Mouse (Mus musculus) ES-E14 (cell line): ENCODE results near the gene Rictor. TPM values are rescaled to one million over a fixed set of nuclear protein-coding genes. Genes with fewer than 3 reads are reported as not detected.

Experiments used
- DNase-seq: peaks from one replicate; pipeline ENCODE4 v3.0.0-alpha.2; 2013; ENCODE audit warnings: low read depth, low spot score
- H3K27ac ChIP-seq: 2 replicates; pipeline ENCODE4 v1.5.1; 2012; ENCODE audit warnings: low read depth, mild to moderate bottlenecking, low read length, moderate library complexity, mixed read lengths; ENCODE audit not compliant: poor library complexity, insufficient read depth, severe bottlenecking
- H3K36me3 ChIP-seq: 2 replicates; pipeline ENCODE4 v1.6.1; 2012; ENCODE audit warnings: mild to moderate bottlenecking, low read length, moderate library complexity, mixed read lengths; ENCODE audit not compliant: control insufficient read depth, poor library complexity, insufficient read depth, severe bottlenecking
- H3K4me1 ChIP-seq, 2 experiments: fragments of 150-350 bp in 1 of 2; sonication (generic) in 1 of 2; 2 replicates each; pipeline ENCODE4 v1.6.1; 2012; ENCODE audit warnings: low read length in 2 of 2, mild to moderate bottlenecking in 1 of 2, mixed read lengths in 1 of 2; ENCODE audit not compliant: control insufficient read depth in 2 of 2, insufficient read depth in 2 of 2, poor library complexity in 1 of 2
- H3K4me3 ChIP-seq, 2 experiments: fragments of 150-350 bp in 1 of 2; sonication (generic) in 1 of 2; 2 replicates each; pipeline ENCODE4 v1.5.1; 2012; ENCODE audit warnings: low read length in 2 of 2, low read depth in 1 of 2, mild to moderate bottlenecking in 1 of 2, mixed read lengths in 1 of 2; ENCODE audit not compliant: insufficient read depth in 1 of 2, poor library complexity in 1 of 2, severe bottlenecking in 1 of 2
- H3K9ac ChIP-seq: 2 replicates; pipeline ENCODE4 v1.6.1; 2012; ENCODE audit warnings: low read depth, mild to moderate bottlenecking, low read length, mixed read lengths; ENCODE audit not compliant: poor library complexity, insufficient read depth, severe bottlenecking
- H3K9me3 ChIP-seq: fragments of 150-350 bp; sonication (generic); 2 replicates; pipeline ENCODE4 v1.6.1; 2012; ENCODE audit warnings: low read depth, mild to moderate bottlenecking, low read length; ENCODE audit not compliant: control insufficient read depth, insufficient read depth
- CHD2 ChIP-seq: IDR thresholded peaks from 2 replicates; pipeline ENCODE4 v1.6.1; 2014; ENCODE audit warnings: mild to moderate bottlenecking, low read depth, low read length, inconsistent platforms
- HCFC1 ChIP-seq: IDR thresholded peaks from 2 replicates; pipeline ENCODE4 v1.6.1; 2012; ENCODE audit warnings: low read length, inconsistent platforms, borderline replicate concordance; ENCODE audit not compliant: insufficient read depth
- MAFK ChIP-seq: IDR thresholded peaks from 2 replicates; pipeline ENCODE4 v1.6.1; 2014; ENCODE audit warnings: mild to moderate bottlenecking, low read depth, low read length, inconsistent platforms; ENCODE audit not compliant: insufficient read depth
- ZC3H11A ChIP-seq: IDR thresholded peaks from 2 replicates; pipeline ENCODE4 v1.6.1; 2012; ENCODE audit warnings: low read depth, mild to moderate bottlenecking, inconsistent platforms, low read length, borderline replicate concordance
- ZNF384 ChIP-seq: IDR thresholded peaks from 2 replicates; pipeline ENCODE4 v1.6.1; 2012; ENCODE audit warnings: low read depth, low read length, inconsistent platforms
- in situ Hi-C, 2 experiments: fragments of 600-800 bp; cut with MboI; formaldehyde crosslinking; loops; one replicate each; pipeline ENCODE4 v1.15.1; 2025; ENCODE audit warnings: low sequenced_read_pairs in 2 of 2, inconsistent platforms in 1 of 2; ENCODE audit not compliant: unreplicated experiment in 2 of 2
- total RNA-seq: library from RNA; depleted of rRNA; stranded (reverse); fragments of 300-350 nt; gene quantifications from 2 replicates; pipeline ENCODE4 v1.2.3, GENCODE M21; 2012; rRNA removed

Rictor gene
- 29.5 and 32.7 TPM in 2 replicates for total RNA-seq

GRCm38 (mm10) chr15:6707936-6708525 lies at the start of gene Rictor:
Gene Rictor, plus strand, starts transcription at chr15:6708379.
- Histone ChIP-seq H3K9ac (peak within 1 kb of the TSS; percentile 100), H3K27ac (peak within 1 kb of the TSS; percentile 78), H3K36me3 (no peaks in the 10 kb centered on the region), H3K4me3 (peak within 1 kb of the TSS; percentile 98 to 99), H3K4me1 (peaks cover 1 to 3% of the 10 kb centered on the region in 2 experiments; a peak in 1 of 4 replicates), H3K9me3 (no peaks in the 10 kb centered on the region)
- TF ChIP-seq ZNF384 (no peak), CHD2 (peak; percentile 88)
- in situ Hi-C loops, result no loop called here
- peak; percentile 69 for DNase-seq

- in situ Hi-C loops, result no loop called here
- no peak overlapping the region for H3K27ac ChIP-seq
- peak; percentile 38 for DNase-seq
- H3K9ac ChIP-seq, result no peak overlapping the region
- no peaks in the 10 kb centered on the region for H3K36me3 ChIP-seq
- H3K4me3 ChIP-seq, result no peak overlapping the region
- no peaks in the 10 kb centered on the region for H3K9me3 ChIP-seq
- TF ChIP-seq ZC3H11A (no peak), HCFC1 (no peak), ZNF384 (no peak), MAFK (no peak), CHD2 (no peak)
- H3K4me1 ChIP-seq, result peaks cover 6 to 7% of the 10 kb centered on the region in 2 experiments
These were observed 46.2 kb upstream of the Rictor start for GRCm38 (mm10) chr15:6661951-6662350.

- no peaks in the 10 kb centered on the region for H3K36me3 ChIP-seq
- in situ Hi-C loops, result no loop called here
These were observed 44.2 kb upstream of the Rictor start for GRCm38 (mm10) chr15:6663991-6664390.

GRCm38 (mm10) chr15:6666072-6666471 lies 42.1 kb upstream of the Rictor start:
- TF ChIP-seq ZC3H11A (no peak), MAFK (no peak), ZNF384 (no peak)
- DNase-seq, result no peak
- Histone ChIP-seq H3K4me3 (no peak overlapping the region), H3K4me1 (peaks cover 13 to 15% of the 10 kb centered on the region in 2 experiments), H3K9ac (no peak overlapping the region), H3K27ac (no peak overlapping the region), H3K36me3 (no peaks in the 10 kb centered on the region), H3K9me3 (no peaks in the 10 kb centered on the region)
- in situ Hi-C loops, result no loop called here

More at GRCm38 (mm10) chr15:6663991-6664390, 44.2 kb upstream of the Rictor start:
- no peak for DNase-seq
- H3K4me1 ChIP-seq, result peaks cover 11 to 13% of the 10 kb centered on the region in 2 experiments
- no peak overlapping the region for H3K27ac ChIP-seq
- H3K9me3 ChIP-seq, result no peaks in the 10 kb centered on the region
- H3K4me3 ChIP-seq, result no peak overlapping the region
- H3K9ac ChIP-seq, result no peak overlapping the region
- no peak for TF ChIP-seq CHD2
- TF ChIP-seq MAFK, result no peak
- no peak for TF ChIP-seq HCFC1
- no peak for TF ChIP-seq ZNF384
- TF ChIP-seq ZC3H11A, result no peak

GRCm38 (mm10) chr15:6668793-6669437 lies 39.3 kb upstream of the Rictor start:
- no peak overlapping the region for H3K4me3 ChIP-seq
- in situ Hi-C loops, result no loop called here
- no peaks in the 10 kb centered on the region for H3K36me3 ChIP-seq
- peaks cover 12 to 13% of the 10 kb centered on the region in 2 experiments for H3K4me1 ChIP-seq
- TF ChIP-seq ZC3H11A (no peak), CHD2 (no peak), ZNF384 (no peak), HCFC1 (no peak), MAFK (no peak)
- H3K9ac ChIP-seq, result no peak overlapping the region
- no peaks in the 10 kb centered on the region for H3K9me3 ChIP-seq
- H3K27ac ChIP-seq, result no peak overlapping the region
- DNase-seq, result no peak
